Mouse (Mus musculus) brain, embryonic 14.5 days (tissue): ENCODE measurements around the gene Adgrf5. TPM values are rescaled to one million over a fixed set of nuclear protein-coding genes. Genes with fewer than 3 reads are reported as not detected.
"Not testable (repeated sequence)": the region's sequence is repeated elsewhere in the genome, so short reads cannot be mapped to it uniquely, and the experiment has no call there.

Experiments used
- DNase-seq: peaks from one replicate; pipeline ENCODE4 v3.0.0-alpha.2; 2011; ENCODE audit warnings: low read depth
- CTCF ChIP-seq: fragments of 200-500 bp; IDR thresholded peaks from 2 replicates; pipeline ENCODE4 v1.5.1; 2012; ENCODE audit warnings: inconsistent platforms, mild to moderate bottlenecking, moderate library complexity, borderline replicate concordance; ENCODE audit not compliant: insufficient read depth, insufficient read length; ENCODE audit errors: extremely low read depth
- POLR2A ChIP-seq: fragments of 200-500 bp; IDR thresholded peaks from 2 replicates; pipeline ENCODE4 v1.6.1; 2012; ENCODE audit warnings: mild to moderate bottlenecking, inconsistent platforms, borderline replicate concordance; ENCODE audit not compliant: poor library complexity, insufficient read depth, insufficient read length, severe bottlenecking; ENCODE audit errors: extremely low read depth
- polyA plus RNA-seq: library from polyadenylated mRNA; depleted of rRNA; stranded (reverse); fragments of >200 nt; gene quantifications from 2 replicates; pipeline ENCODE4 v1.2.3, GENCODE M21; 2012; rRNA removed

Gene Adgrf5
- polyA plus RNA-seq = 6.5 and 12.5 TPM in 2 replicates

DNA sequence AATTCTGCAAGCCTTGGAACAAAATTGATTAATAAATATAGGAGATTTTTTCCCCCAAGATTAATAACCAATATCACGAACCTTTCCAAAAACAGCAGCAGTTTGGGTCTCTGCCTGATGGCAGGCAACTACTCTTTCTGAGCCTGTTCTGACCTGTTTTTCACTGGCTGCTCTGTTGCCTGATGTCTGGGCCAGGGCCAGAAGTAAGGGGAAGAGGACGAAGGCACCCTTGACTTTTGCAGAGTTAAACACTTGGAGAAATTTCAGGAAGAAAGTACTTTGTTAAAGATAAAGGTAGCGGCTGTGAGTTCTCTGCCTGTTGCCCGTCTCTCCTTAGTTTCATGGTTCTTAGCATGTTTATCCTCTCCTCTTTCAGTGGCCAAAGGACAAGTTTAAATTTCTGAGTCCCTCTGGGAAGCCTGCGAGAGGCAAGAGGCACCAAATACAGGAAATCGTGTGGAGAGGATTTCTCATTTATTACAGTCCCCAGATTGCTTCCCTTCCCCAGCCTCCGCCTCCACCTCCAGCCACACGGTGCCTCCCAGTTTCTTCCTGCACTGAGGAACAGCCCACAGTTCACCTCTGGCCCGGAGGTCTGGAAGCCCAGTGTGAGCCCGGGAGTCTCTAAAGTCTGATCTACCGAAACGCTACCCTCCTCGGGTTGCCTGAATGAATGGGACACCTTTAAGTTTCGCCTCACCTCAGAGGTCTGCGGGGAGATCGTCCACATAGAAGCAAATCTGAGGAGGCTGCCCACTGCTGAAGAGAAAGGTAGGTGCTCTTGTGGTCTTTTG lies at the start of gene Adgrf5:
TSS of gene Adgrf5 (plus strand) at position 626 of the 794 bp plus-strand sequence.
- no peak for TF ChIP-seq POLR2A
- no peak for TF ChIP-seq CTCF
- no peak for DNase-seq

- no peak for DNase-seq
- TF ChIP-seq CTCF (no peak), POLR2A (no peak)
These were observed 34.1 kb upstream of the Adgrf5 start for GRCm38 (mm10) chr17:43325986-43326671.

DNA sequence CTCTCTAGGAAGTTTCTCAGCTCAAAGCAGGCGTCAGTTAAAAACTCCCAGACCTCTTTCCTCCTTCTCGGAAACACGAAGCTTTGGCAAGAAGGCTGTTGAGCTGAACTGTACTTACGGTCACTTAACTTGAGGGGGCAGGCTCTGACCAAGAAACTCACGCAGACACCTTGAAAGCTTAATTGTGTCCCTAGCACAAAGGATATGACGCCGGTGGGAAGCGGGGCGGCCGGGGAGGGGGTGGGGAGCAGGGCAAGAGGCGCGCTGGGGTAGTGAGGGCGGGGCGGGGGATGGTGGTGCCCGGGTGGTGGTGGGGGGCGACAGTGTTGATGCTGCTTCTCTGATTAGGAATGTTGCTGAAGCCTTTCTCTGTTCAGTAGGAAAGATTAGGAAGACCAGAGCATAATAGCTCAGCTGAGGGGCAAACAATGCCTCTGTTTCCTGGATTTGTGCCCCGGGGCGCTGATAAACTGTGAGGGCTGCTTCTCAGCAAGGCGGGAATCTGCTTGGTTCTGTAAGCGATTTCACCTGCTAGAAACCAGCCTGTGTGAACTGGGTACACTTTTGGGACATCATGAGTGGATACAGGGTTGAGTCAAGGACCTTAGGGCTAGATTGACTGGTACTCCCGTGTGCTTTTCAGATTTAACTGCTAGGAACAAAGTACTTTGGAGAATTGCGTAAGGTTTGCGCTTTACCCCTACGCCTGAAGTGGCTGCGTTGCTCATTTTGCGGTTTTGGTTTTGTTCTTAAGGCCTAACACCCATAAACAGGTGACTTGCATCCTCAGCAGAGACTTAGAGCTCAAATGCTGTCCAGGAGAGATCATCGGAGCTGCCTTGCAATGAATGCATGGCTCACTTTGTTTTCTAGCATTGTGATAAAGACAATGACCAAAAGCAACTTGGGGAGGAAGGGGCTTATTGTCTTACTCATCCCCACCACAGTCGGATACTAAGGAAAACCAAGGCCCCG lies 33.2 kb upstream of the Adgrf5 start:
- peak; percentile 71; the same call in 1 of the 2 replicates for TF ChIP-seq CTCF
- TF ChIP-seq POLR2A = 0 out of 2 replicates have a peak, but pooled peaks have one; percentile 10
- peak; percentile 94 for DNase-seq

DNA sequence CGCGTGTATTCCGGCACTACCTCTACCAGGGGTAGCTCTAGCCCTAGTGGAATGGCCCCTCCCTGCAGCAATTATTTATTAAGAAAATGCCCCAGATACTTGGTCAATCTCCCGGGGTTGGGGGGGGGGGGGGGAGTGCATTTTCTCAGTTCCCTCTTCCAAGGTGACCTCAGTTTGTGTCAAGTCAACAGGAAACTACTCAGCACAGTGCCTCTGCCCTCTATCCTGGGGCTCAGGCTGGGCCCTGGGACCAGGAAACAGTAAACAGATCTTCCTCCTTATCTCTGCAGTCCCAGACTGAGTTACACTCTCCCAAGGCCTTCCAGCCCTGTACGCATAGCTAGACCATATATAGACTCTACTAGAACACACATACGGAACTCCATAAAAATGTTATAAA lies 32.4 kb upstream of the Adgrf5 start:
- TF ChIP-seq POLR2A (no peak), CTCF (no peak)

GRCm38 (mm10) chr17:43329216-43329615 lies 31.0 kb upstream of the Adgrf5 start:
- no peak for DNase-seq
- no peak for TF ChIP-seq CTCF

More for the DNA sequence above, 32.4 kb upstream of the Adgrf5 start:
- no peak for DNase-seq

GRCm38 (mm10) chr17:43329761-43330183 lies 30.5 kb upstream of the Adgrf5 start:
- no peak for TF ChIP-seq CTCF
- TF ChIP-seq POLR2A = no peak
- DNase-seq = no peak

DNA sequence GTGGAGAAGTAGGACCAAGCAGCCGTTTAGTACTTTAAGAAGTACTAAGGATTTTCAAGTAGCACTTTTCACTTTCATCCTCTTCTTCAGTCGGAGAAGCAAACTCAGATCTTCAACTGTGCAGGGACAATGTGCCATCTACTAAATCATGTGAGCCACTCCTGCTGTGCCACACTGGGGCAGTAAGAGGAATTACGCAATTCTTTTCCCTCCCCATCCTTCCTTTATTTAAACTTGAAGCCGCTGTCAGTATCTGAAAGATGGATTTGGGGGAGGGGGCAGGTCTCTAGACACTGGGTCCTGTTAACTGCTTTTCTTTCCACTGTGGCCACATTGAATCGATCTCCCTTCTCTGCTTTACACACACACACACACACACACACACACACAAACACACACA lies 27.6 kb upstream of the Adgrf5 start:
- no peak for DNase-seq

DNA sequence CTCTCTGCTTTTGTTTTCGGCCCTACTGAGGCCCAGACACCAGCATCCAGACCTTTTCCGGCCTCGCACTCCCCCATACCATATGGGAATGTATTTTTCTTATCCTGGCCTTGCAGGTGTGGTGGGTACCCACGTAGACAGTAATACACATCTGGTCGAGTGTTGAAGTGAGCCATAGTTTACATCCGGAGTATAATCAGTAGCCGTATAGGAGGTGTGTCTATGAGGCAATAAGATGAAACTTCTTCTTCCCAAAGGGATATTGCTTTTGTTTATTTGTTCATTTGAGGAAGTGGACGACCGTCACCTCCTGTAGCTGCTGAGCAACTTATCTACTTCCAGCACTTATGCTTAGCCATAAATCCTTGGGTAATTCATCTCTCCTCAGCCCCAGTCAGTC lies 26.2 kb upstream of the Adgrf5 start:
- TF ChIP-seq POLR2A = no peak
- TF ChIP-seq CTCF = no peak

More for the DNA sequence above, 27.6 kb upstream of the Adgrf5 start:
- TF ChIP-seq POLR2A (no peak), CTCF (no peak)

DNA sequence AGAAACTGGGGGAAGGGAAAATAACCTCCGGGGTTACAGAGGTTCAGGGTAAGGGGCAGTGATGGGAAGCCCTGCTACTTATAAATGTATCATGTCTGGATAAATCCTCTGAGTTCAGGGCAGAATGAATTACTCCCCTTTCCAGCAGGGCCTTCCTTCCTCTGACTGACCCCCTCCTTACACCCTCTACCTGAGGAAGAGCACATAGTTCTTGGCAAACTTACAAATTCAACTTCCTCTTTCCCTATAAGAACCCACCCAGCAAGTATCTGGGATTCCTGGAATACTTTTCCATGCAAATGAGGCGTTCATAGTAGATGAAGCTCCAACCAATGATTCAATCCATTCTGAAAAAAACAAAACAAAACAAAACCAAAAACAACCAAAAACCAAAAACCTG lies 22.6 kb upstream of the Adgrf5 start:
- TF ChIP-seq POLR2A (no peak), CTCF (no peak)
- DNase-seq = no peak

More for the DNA sequence above, 26.2 kb upstream of the Adgrf5 start:
- no peak for DNase-seq

GRCm38 (mm10) chr17:43338279-43338678 lies 22.0 kb upstream of the Adgrf5 start:
- DNase-seq = no peak
- TF ChIP-seq CTCF (no peak), POLR2A (no peak)

DNA sequence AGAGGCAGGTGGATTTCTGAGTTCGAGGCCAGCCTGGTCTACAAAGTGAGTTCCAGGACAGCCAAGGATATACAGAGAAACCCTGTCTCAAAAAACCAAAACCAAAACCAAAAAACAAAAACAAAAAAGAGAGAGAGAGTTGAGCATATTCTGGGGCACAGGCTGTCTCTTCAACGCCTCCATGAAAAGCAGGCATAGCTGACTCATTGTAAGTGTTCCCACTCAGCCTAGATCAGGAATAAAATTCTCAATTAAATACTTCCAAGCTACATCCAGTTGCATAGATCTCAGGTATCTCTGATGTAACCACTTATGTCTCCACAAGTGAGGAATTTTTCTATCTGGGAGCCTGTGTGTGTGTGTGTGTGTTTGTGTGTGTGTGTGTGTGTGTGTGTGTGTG lies 13.8 kb upstream of the Adgrf5 start:
- DNase-seq = not testable (repeated sequence)

- peak; percentile 65 for DNase-seq
- no peak for TF ChIP-seq CTCF
- TF ChIP-seq POLR2A = no peak
These were observed 2.2 kb upstream of the Adgrf5 start for GRCm38 (mm10) chr17:43357902-43358539.

DNA sequence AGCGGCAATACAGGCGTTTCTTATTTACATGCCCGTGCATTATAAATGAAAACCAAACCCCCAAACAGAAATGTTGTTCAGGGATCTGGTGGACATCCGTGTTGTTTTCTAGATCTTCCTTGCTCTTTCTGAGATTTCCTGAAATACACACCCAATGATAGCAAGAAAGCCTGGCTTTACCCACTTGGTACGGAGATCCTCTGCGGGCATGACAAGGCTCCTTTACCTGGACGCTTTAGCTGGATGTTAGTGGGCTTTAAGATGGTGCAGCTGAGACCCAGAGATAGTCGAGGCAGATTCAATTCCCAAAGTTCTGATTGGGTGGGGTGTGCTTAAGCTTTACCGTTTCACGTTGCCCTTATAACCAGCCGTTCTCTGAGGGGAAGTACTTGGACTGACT lies 770 bp downstream of the Adgrf5 start:
- no peak for DNase-seq
- TF ChIP-seq POLR2A = no peak

GRCm38 (mm10) chr17:43362362-43362761 lies 2.1 kb downstream of the Adgrf5 start:
- peak; percentile 19 for DNase-seq
- TF ChIP-seq POLR2A (no peak), CTCF (no peak)
